In genomic region chr16:46146962-46147361, GRCm38 (mm10) we compare ENCODE assay signal across 22 mouse cellular contexts. TPM values are rescaled to one million over a fixed set of nuclear protein-coding genes. Genes with fewer than 3 reads are reported as not detected.
DNase-seq lines count a peak whose midpoint lies in the region; ATAC-seq and TF ChIP-seq lines count a peak whose summit lies in the region.
"Had no signal": no experiment of that assay in that cellular context is flagged by ENCODE, and none has a peak within 500 bp of the region (broad histone marks: within the 10 kb centered on the region; RNA-seq: fewer than 3 reads in every experiment).

No protein-coding gene starts in this region.

- no peak; the same call in 1 of the 2 replicates for TF ChIP-seq CTCF in midbrain, postnatal 0 days (IDR thresholded peaks at IDR 0.05)

- H3K9ac ChIP-seq in embryonic facial prominence, embryonic 11.5 days (replicated peaks; ENCODE audit: low read length), result no peak overlapping the region
- no peak overlapping the region for H3K9ac ChIP-seq in heart, embryonic 14.5 days (ENCODE audit: low read length)
- no peak overlapping the region for H3K9ac ChIP-seq in heart, embryonic 11.5 days (ENCODE audit: low read depth, low read length)
- H3K9ac ChIP-seq in midbrain, postnatal 0 days (replicated peaks; ENCODE audit: low read length, poor library complexity, severe bottlenecking), result no peak overlapping the region
- no peak overlapping the region for H3K9ac ChIP-seq in midbrain, embryonic 14.5 days (replicated peaks; ENCODE audit: low read length)
- no peak overlapping the region for H3K9ac ChIP-seq in embryonic facial prominence, embryonic 14.5 days (ENCODE audit: low read depth, low read length)
- H3K9ac ChIP-seq: embryonic facial prominence, embryonic 12.5 days; forebrain, embryonic 12.5 days; hindbrain, embryonic 15.5 days; kidney, embryonic 15.5 days had no signal

- H3K4me3 ChIP-seq in embryonic facial prominence, embryonic 11.5 days (ENCODE audit: low read depth, low read length), result no peak overlapping the region
- H3K4me3 ChIP-seq in embryonic facial prominence, embryonic 10.5 days, result no peak overlapping the region
- no peak overlapping the region for H3K4me3 ChIP-seq in heart, embryonic 14.5 days (ENCODE audit: control insufficient read depth in 1 of 2, insufficient read depth in 1 of 2, low read depth in 1 of 2, low read length in 2 of 2)
- H3K4me3 ChIP-seq in heart, embryonic 11.5 days (ENCODE audit: low read depth, low read length), result no peak overlapping the region
- no peak overlapping the region for H3K4me3 ChIP-seq in midbrain, postnatal 0 days (ENCODE audit: low read depth, low read length)
- no peak overlapping the region for H3K4me3 ChIP-seq in midbrain, embryonic 14.5 days (replicated peaks; ENCODE audit: low read depth, low read length)
- H3K4me3 ChIP-seq in embryonic facial prominence, embryonic 14.5 days (ENCODE audit: low read depth, low read length), result no peak overlapping the region
- H3K4me3 ChIP-seq: embryonic facial prominence, embryonic 12.5 days; forebrain, embryonic 12.5 days; hindbrain, embryonic 15.5 days; kidney, embryonic 15.5 days had no signal

- no peak overlapping the region for H3K27ac ChIP-seq in embryonic facial prominence, embryonic 11.5 days (replicated peaks; ENCODE audit: low read depth, low read length)
- H3K27ac ChIP-seq in embryonic facial prominence, embryonic 10.5 days (replicated peaks), result no peak overlapping the region
- H3K27ac ChIP-seq in heart, embryonic 14.5 days (replicated peaks in 1 of 2; ENCODE audit: control insufficient read depth in 1 of 2, insufficient read depth in 1 of 2, low read depth in 2 of 2, low read length in 2 of 2), result peak overlapping the region; percentile 33 to 59; a peak in 2 of 4 replicates
- H3K27ac ChIP-seq in heart, embryonic 11.5 days (ENCODE audit: low read depth, low read length), result no peak overlapping the region
- H3K27ac ChIP-seq in midbrain, postnatal 0 days (ENCODE audit: low read depth, low read length), result no peak overlapping the region
- no peak overlapping the region for H3K27ac ChIP-seq in midbrain, embryonic 14.5 days (replicated peaks; ENCODE audit: low read depth, low read length)
- no peak overlapping the region for H3K27ac ChIP-seq in embryonic facial prominence, embryonic 14.5 days (replicated peaks; ENCODE audit: low read depth, low read length)
- H3K27ac ChIP-seq: embryonic facial prominence, embryonic 12.5 days; forebrain, embryonic 12.5 days; hindbrain, embryonic 15.5 days; kidney, embryonic 15.5 days had no signal

- no peaks in the 10 kb centered on the region for H3K27me3 ChIP-seq in embryonic facial prominence, embryonic 11.5 days (ENCODE audit: control insufficient read depth, insufficient read depth, low read length)
- H3K27me3 ChIP-seq in embryonic facial prominence, embryonic 10.5 days (replicated peaks; ENCODE audit: low read depth, poor library complexity, severe bottlenecking), result no peaks in the 10 kb centered on the region
- H3K27me3 ChIP-seq in heart, embryonic 14.5 days (ENCODE audit: control insufficient read depth, insufficient read depth, low read length), result no peaks in the 10 kb centered on the region
- H3K27me3 ChIP-seq in heart, embryonic 11.5 days (ENCODE audit: control insufficient read depth, insufficient read depth, low read length), result no peaks in the 10 kb centered on the region
- H3K27me3 ChIP-seq in midbrain, postnatal 0 days (ENCODE audit: insufficient read depth, low read length), result no peaks in the 10 kb centered on the region
- no peaks in the 10 kb centered on the region for H3K27me3 ChIP-seq in midbrain, embryonic 14.5 days (ENCODE audit: control insufficient read depth, insufficient read depth, low read length)
- H3K27me3 ChIP-seq in embryonic facial prominence, embryonic 14.5 days (replicated peaks; ENCODE audit: control insufficient read depth, insufficient read depth, low read length), result no peaks in the 10 kb centered on the region
- H3K27me3 ChIP-seq: CH12.LX; embryonic facial prominence, embryonic 12.5 days; forebrain, embryonic 12.5 days; hindbrain, embryonic 15.5 days; kidney, embryonic 15.5 days had no signal

- no peaks in the 10 kb centered on the region for H3K9me3 ChIP-seq in embryonic facial prominence, embryonic 11.5 days (replicated peaks; ENCODE audit: control insufficient read depth, low read length)
- no peaks in the 10 kb centered on the region for H3K9me3 ChIP-seq in embryonic facial prominence, embryonic 10.5 days
- H3K9me3 ChIP-seq in heart, embryonic 14.5 days (ENCODE audit: control insufficient read depth, low read length), result no peaks in the 10 kb centered on the region
- no peaks in the 10 kb centered on the region for H3K9me3 ChIP-seq in heart, embryonic 11.5 days (replicated peaks; ENCODE audit: control insufficient read depth, low read length)
- no peaks in the 10 kb centered on the region for H3K9me3 ChIP-seq in midbrain, postnatal 0 days (ENCODE audit: low read length)
- H3K9me3 ChIP-seq in midbrain, embryonic 14.5 days (ENCODE audit: control insufficient read depth, low read length), result no peaks in the 10 kb centered on the region
- no peaks in the 10 kb centered on the region for H3K9me3 ChIP-seq in embryonic facial prominence, embryonic 14.5 days (ENCODE audit: control insufficient read depth, low read length)
- H3K9me3 ChIP-seq: embryonic facial prominence, embryonic 12.5 days; forebrain, embryonic 12.5 days; hindbrain, embryonic 15.5 days; kidney, embryonic 15.5 days had no signal

- ATAC-seq in embryonic facial prominence, embryonic 11.5 days (replicated peaks; ENCODE audit: insufficient number of reproducible peaks, low FRiP score, low TSS enrichment, low read depth), result no peak
- ATAC-seq in heart, embryonic 14.5 days (ENCODE audit: insufficient number of reproducible peaks, insufficient read depth, low FRiP score, low read depth), result no peak
- no peak for ATAC-seq in heart, embryonic 11.5 days (replicated peaks; ENCODE audit: insufficient number of reproducible peaks, low FRiP score, low TSS enrichment)
- ATAC-seq in midbrain, postnatal 0 days (ENCODE audit: low FRiP score), result no peak
- ATAC-seq in midbrain, embryonic 14.5 days (ENCODE audit: low FRiP score, low TSS enrichment), result no peak
- no peak for ATAC-seq in embryonic facial prominence, embryonic 14.5 days (ENCODE audit: low read depth)
- ATAC-seq: activated CD4-positive, CD25-positive, alpha-beta regulatory T cell, adult 4 months; forebrain, embryonic 16.5 days; intestine, embryonic 16.5 days; Patski had no signal

- H3K4me1 ChIP-seq in embryonic facial prominence, embryonic 11.5 days (ENCODE audit: control insufficient read depth, insufficient read depth, low read length), result no peaks in the 10 kb centered on the region
- H3K4me1 ChIP-seq in embryonic facial prominence, embryonic 10.5 days, result no peaks in the 10 kb centered on the region
- 0 out of 4 replicates have a peak, but pooled peaks cover 2 to 4% of the 10 kb centered on the region in 2 experiments for H3K4me1 ChIP-seq in heart, embryonic 14.5 days (ENCODE audit: control insufficient read depth in 2 of 2, insufficient read depth in 2 of 2, low read length in 2 of 2)
- no peaks in the 10 kb centered on the region for H3K4me1 ChIP-seq in heart, embryonic 11.5 days (ENCODE audit: control insufficient read depth, insufficient read depth, low read length)
- no peaks in the 10 kb centered on the region for H3K4me1 ChIP-seq in midbrain, postnatal 0 days (ENCODE audit: insufficient read depth, low read length)
- H3K4me1 ChIP-seq in midbrain, embryonic 14.5 days (ENCODE audit: control insufficient read depth, insufficient read depth, low read length), result no peaks in the 10 kb centered on the region
- no peaks in the 10 kb centered on the region for H3K4me1 ChIP-seq in embryonic facial prominence, embryonic 14.5 days (ENCODE audit: control insufficient read depth, insufficient read depth, low read length)
- H3K4me1 ChIP-seq: embryonic facial prominence, embryonic 12.5 days; forebrain, embryonic 12.5 days; hindbrain, embryonic 15.5 days; kidney, embryonic 15.5 days had no signal

- DNase-seq in embryonic facial prominence, embryonic 11.5 days (ENCODE audit: low spot score), result peak; percentile 2
- no peak for DNase-seq in embryonic facial prominence, embryonic 10.5 days (ENCODE audit: low spot score)
- peak; percentile 5 for DNase-seq in midbrain, postnatal 0 days (ENCODE audit: low spot score)
- no peak for DNase-seq in midbrain, embryonic 14.5 days
- peak; percentile 51 for DNase-seq in embryonic facial prominence, embryonic 14.5 days (ENCODE audit: low spot score)
- DNase-seq: adrenal gland, postnatal 10 days; cerebellum, postnatal 10 days; gastrocnemius, postnatal 14 days; heart, postnatal 10 days; kidney, adult 2 months had no signal

- no peak overlapping the region for H3K4me2 ChIP-seq in embryonic facial prominence, embryonic 11.5 days (ENCODE audit: low read depth, low read length)
- no peak overlapping the region for H3K4me2 ChIP-seq in heart, embryonic 14.5 days (ENCODE audit: low read length)
- H3K4me2 ChIP-seq in heart, embryonic 11.5 days, result no peak overlapping the region
- H3K4me2 ChIP-seq in midbrain, postnatal 0 days (ENCODE audit: low read depth, low read length, poor library complexity, severe bottlenecking), result no peak overlapping the region
- H3K4me2 ChIP-seq in midbrain, embryonic 14.5 days (ENCODE audit: low read length), result no peak overlapping the region
- H3K4me2 ChIP-seq in embryonic facial prominence, embryonic 14.5 days (ENCODE audit: low read depth, low read length), result no peak overlapping the region
- H3K4me2 ChIP-seq: embryonic facial prominence, embryonic 12.5 days; forebrain, embryonic 12.5 days; hindbrain, embryonic 15.5 days; kidney, embryonic 15.5 days had no signal

- 61% methylated on average over 3 of the region's 3 CpGs for WGBS in embryonic facial prominence, embryonic 11.5 days
- 78% methylated on average over 3 of the region's 3 CpGs for WGBS in embryonic facial prominence, embryonic 10.5 days
- WGBS in heart, embryonic 14.5 days, result 19% methylated on average over 3 of the region's 3 CpGs
- 48% methylated on average over 3 of the region's 3 CpGs for WGBS in heart, embryonic 11.5 days (ENCODE audit: insufficient replicate concordance)
- WGBS in midbrain, postnatal 0 days, result 67% methylated on average over 3 of the region's 3 CpGs
- WGBS in midbrain, embryonic 14.5 days, result 74% methylated on average over 3 of the region's 3 CpGs
- WGBS in embryonic facial prominence, embryonic 14.5 days, result 66% methylated on average over 3 of the region's 3 CpGs

- no peaks in the 10 kb centered on the region for H3K36me3 ChIP-seq in embryonic facial prominence, embryonic 11.5 days (replicated peaks; ENCODE audit: control insufficient read depth, insufficient read depth, low read depth, low read length)
- H3K36me3 ChIP-seq in embryonic facial prominence, embryonic 10.5 days (replicated peaks), result no peaks in the 10 kb centered on the region
- H3K36me3 ChIP-seq in heart, embryonic 14.5 days (ENCODE audit: control insufficient read depth, insufficient read depth, low read length), result no peaks in the 10 kb centered on the region
- no peaks in the 10 kb centered on the region for H3K36me3 ChIP-seq in heart, embryonic 11.5 days (ENCODE audit: control insufficient read depth, insufficient read depth, low read length)
- no peaks in the 10 kb centered on the region for H3K36me3 ChIP-seq in midbrain, postnatal 0 days (ENCODE audit: insufficient read depth, low read length)
- no peaks in the 10 kb centered on the region for H3K36me3 ChIP-seq in midbrain, embryonic 14.5 days (ENCODE audit: control insufficient read depth, insufficient read depth, low read length)
- H3K36me3 ChIP-seq in embryonic facial prominence, embryonic 14.5 days (ENCODE audit: control insufficient read depth, insufficient read depth, low read length), result no peaks in the 10 kb centered on the region
- H3K36me3 ChIP-seq: embryonic facial prominence, embryonic 12.5 days; forebrain, embryonic 12.5 days; hindbrain, embryonic 15.5 days; kidney, embryonic 15.5 days had no signal

RNA-seq across cellular contexts. Expression of gene Gm4737, which starts 7.9 kb away (rescaled TPM):
- polyA plus RNA-seq in embryonic facial prominence, embryonic 11.5 days (2014; fragmentation: Nextera tagmentation; extraction: Ambion mirVana), result 3.2 TPM in 2 replicates
- polyA plus RNA-seq in embryonic facial prominence, embryonic 10.5 days (2016; fragmentation: Nextera tagmentation; extraction: Ambion mirVana), result 2.7 and 2.8 TPM in 2 replicates
- polyA plus RNA-seq in heart, embryonic 14.5 days (2014; fragmentation: Nextera tagmentation; extraction: Ambion mirVana), result 2.0 and 2.3 TPM in 2 replicates
- polyA plus RNA-seq in heart, embryonic 11.5 days (2014; fragmentation: Nextera tagmentation; extraction: Ambion mirVana), result 3.2 and 3.3 TPM in 2 replicates
- total RNA-seq in midbrain, postnatal 0 days (2014; rRNA removed), result 4.7 and 4.8 TPM in 2 replicates
- 0.52 and 2.8 TPM in 2 replicates for polyA plus RNA-seq in midbrain, postnatal 0 days (2015; fragmentation: Nextera tagmentation; extraction: Ambion mirVana)
- polyA plus RNA-seq in midbrain, embryonic 14.5 days (2014; fragmentation: Nextera tagmentation; extraction: Ambion mirVana), result 2.0 and 2.4 TPM in 2 replicates
- polyA plus RNA-seq in embryonic facial prominence, embryonic 14.5 days (2014; fragmentation: Nextera tagmentation; extraction: Ambion mirVana), result 2.5 and 3.6 TPM in 2 replicates

RNA-seq across cellular contexts. Expression of gene Cd96, which starts 26.9 kb away (rescaled TPM):
- polyA plus RNA-seq in embryonic facial prominence, embryonic 11.5 days (2014; fragmentation: Nextera tagmentation; extraction: Ambion mirVana), result not detected in 2 replicates
- 0.15 TPM in 1 of 2 replicates, not detected in the other for polyA plus RNA-seq in embryonic facial prominence, embryonic 10.5 days (2016; fragmentation: Nextera tagmentation; extraction: Ambion mirVana)
- polyA plus RNA-seq in heart, embryonic 14.5 days (2014; fragmentation: Nextera tagmentation; extraction: Ambion mirVana), result not detected in 2 replicates
- 0.13 TPM in 1 of 2 replicates, not detected in the other for polyA plus RNA-seq in heart, embryonic 11.5 days (2014; fragmentation: Nextera tagmentation; extraction: Ambion mirVana)
- total RNA-seq in midbrain, postnatal 0 days (2014; rRNA removed), result not detected in 2 replicates
- 0.11 and 0.17 TPM in 2 replicates for polyA plus RNA-seq in midbrain, postnatal 0 days (2015; fragmentation: Nextera tagmentation; extraction: Ambion mirVana)
- polyA plus RNA-seq in midbrain, embryonic 14.5 days (2014; fragmentation: Nextera tagmentation; extraction: Ambion mirVana), result 0.12 and 0.13 TPM in 2 replicates
- polyA plus RNA-seq in embryonic facial prominence, embryonic 14.5 days (2014; fragmentation: Nextera tagmentation; extraction: Ambion mirVana), result 0.18 and 0.35 TPM in 2 replicates
- total RNA-seq: gastrocnemius, adult 18-20 months had no signal
- polyA plus RNA-seq: embryonic facial prominence, embryonic 12.5 days; forebrain, embryonic 12.5 days; forebrain, embryonic 16.5 days; hindbrain, embryonic 15.5 days; kidney, embryonic 15.5 days had no signal

Comparison
In these comparisons a context has a peak if more than half of its experiments do, and no peak if none do; other contexts are left out.
1. DNase-seq: peak in embryonic facial prominence, embryonic 11.5 days (single experiment), midbrain, postnatal 0 days (single experiment) and embryonic facial prominence, embryonic 14.5 days (single experiment); none in embryonic facial prominence, embryonic 10.5 days (single experiment) and midbrain, embryonic 14.5 days (single experiment).
2. H3K27ac ChIP-seq: peak in heart, embryonic 14.5 days (2 of 2); none in embryonic facial prominence, embryonic 11.5 days (single experiment), embryonic facial prominence, embryonic 10.5 days (single experiment), heart, embryonic 11.5 days (single experiment), midbrain, postnatal 0 days (single experiment), midbrain, embryonic 14.5 days (single experiment) and embryonic facial prominence, embryonic 14.5 days (single experiment).